7 mouse cellular contexts compared by ENCODE assay signal in genomic region chr4:143278429-143278871, GRCm38 (mm10). TPM values are rescaled to one million over a fixed set of nuclear protein-coding genes. Genes with fewer than 3 reads are reported as not detected.
DNase-seq lines count a peak whose midpoint lies in the region; ATAC-seq and TF ChIP-seq lines count a peak whose summit lies in the region.

No protein-coding gene starts in this region.

- TF ChIP-seq CTCF in lung, postnatal 0 days (IDR thresholded peaks at IDR 0.05) = no peak

- peak; percentile 51 for DNase-seq in adrenal gland, adult 2 months
- DNase-seq in embryo, embryonic 11 days = peak; percentile 59
- DNase-seq in gastrocnemius, postnatal 25 days = peak; percentile 73
- peak; percentile 93 for DNase-seq in lung, postnatal 0 days (ENCODE audit: low spot score)
- peak; percentile 58 to 61 for DNase-seq in right cerebral cortex, postnatal 10 days (ENCODE audit: low spot score in 2 of 2)
- no peak for DNase-seq in MN1 (ENCODE audit: low spot score)

- no peaks in the 10 kb centered on the region for H3K27me3 ChIP-seq in intestine, embryonic 15.5 days (replicated peaks)
- no peaks in the 10 kb centered on the region for H3K27me3 ChIP-seq in lung, postnatal 0 days (replicated peaks; ENCODE audit: insufficient read depth, low read length)

- WGBS in intestine, embryonic 15.5 days = 32% methylated on average over 14 of the region's 14 CpGs
- 22% methylated on average over 14 of the region's 14 CpGs for WGBS in lung, postnatal 0 days

- peak overlapping the region; percentile 41; the same call in 1 of the 2 replicates for H3K4me2 ChIP-seq in intestine, embryonic 15.5 days (replicated peaks)
- H3K4me2 ChIP-seq in lung, postnatal 0 days (replicated peaks; ENCODE audit: low read depth, low read length) = 0 out of 2 replicates have a peak overlapping the region, but pooled peaks have one; percentile 11

- no peaks in the 10 kb centered on the region for H3K36me3 ChIP-seq in intestine, embryonic 15.5 days
- H3K36me3 ChIP-seq in lung, postnatal 0 days (ENCODE audit: insufficient read depth, low read length) = no peaks in the 10 kb centered on the region

- TF ChIP-seq EP300 in lung, postnatal 0 days (IDR thresholded peaks at IDR 0.05) = peak; percentile 42; the same call in 1 of the 2 replicates

- peak; percentile 68 for ATAC-seq in intestine, embryonic 15.5 days
- ATAC-seq in lung, postnatal 0 days = peak; percentile 88

- peak overlapping the region; percentile 64 for H3K27ac ChIP-seq in intestine, embryonic 15.5 days
- H3K27ac ChIP-seq in lung, postnatal 0 days (ENCODE audit: low read length) = no peak overlapping the region

- no peaks in the 10 kb centered on the region for H3K9me3 ChIP-seq in intestine, embryonic 15.5 days
- H3K9me3 ChIP-seq in lung, postnatal 0 days (ENCODE audit: low read length) = no peaks in the 10 kb centered on the region

- no peak overlapping the region for H3K9ac ChIP-seq in intestine, embryonic 15.5 days
- no peak overlapping the region for H3K9ac ChIP-seq in lung, postnatal 0 days (replicated peaks; ENCODE audit: low read depth)

- H3K4me1 ChIP-seq in intestine, embryonic 15.5 days (replicated peaks) = peaks cover 12% of the 10 kb centered on the region; the same call in 1 of the 2 replicates
- H3K4me1 ChIP-seq in lung, postnatal 0 days (ENCODE audit: insufficient read depth, low read depth, low read length) = no peaks in the 10 kb centered on the region

- no peak overlapping the region for H3K4me3 ChIP-seq in intestine, embryonic 15.5 days (replicated peaks)
- H3K4me3 ChIP-seq in lung, postnatal 0 days (ENCODE audit: low read depth, low read length) = no peak overlapping the region

RNA-seq across cellular contexts. Expression of gene Pdpn, which starts 20.9 kb away (rescaled TPM):
- total RNA-seq in adrenal gland, adult 2 months (2021) = 1 to 10 TPM; 5.7 to 9.7 TPM
- polyA plus RNA-seq in adrenal gland, adult 2 months (2012; rRNA removed) = 1.1 and 1.7 TPM in 2 replicates
- total RNA-seq in gastrocnemius, postnatal 25 days (2021) = 10 to 100 TPM in 1 of 2 experiments, 1 to 10 TPM in 1; 9.5 to 11.5 TPM
- polyA plus RNA-seq in intestine, embryonic 15.5 days (2015; fragmentation: Nextera tagmentation; extraction: Ambion mirVana) = 24.8 and 27.5 TPM in 2 replicates
- polyA plus RNA-seq in lung, postnatal 0 days (2015; fragmentation: Nextera tagmentation; extraction: Ambion mirVana) = 118 and 142 TPM in 2 replicates
